Mouse (Mus musculus): ENCODE data around the gene Slc36a1.

DNA sequence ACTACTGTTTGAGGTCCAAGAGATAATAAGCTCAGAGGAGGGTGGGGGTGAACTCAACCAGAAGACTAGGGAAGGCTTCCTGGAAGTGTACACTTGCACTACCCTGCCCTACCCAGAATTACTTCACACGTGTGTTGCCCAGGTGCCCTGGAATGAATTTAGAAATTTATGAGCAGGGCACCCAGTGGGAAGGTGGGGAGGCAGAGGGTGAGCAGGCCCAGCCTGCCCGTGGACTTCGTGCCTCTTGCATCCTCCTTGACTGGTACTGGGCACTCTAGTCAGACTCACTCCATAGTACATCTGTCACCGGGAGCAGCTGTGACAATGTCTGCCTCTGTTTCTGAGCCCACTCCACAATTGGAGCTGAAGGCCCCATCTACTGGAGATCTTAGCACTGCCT is 9.4 kb downstream of the Slc36a1 start:
- no peak for TF ChIP-seq POLR2A (IDR thresholded peaks at IDR 0.05; ENCODE audit: borderline replicate concordance, control insufficient read depth, low read depth, low read length)
- no peak for TF ChIP-seq CTCF (IDR thresholded peaks at IDR 0.05; ENCODE audit: control insufficient read depth, insufficient read depth, low read length)
